Mouse (Mus musculus): ENCODE data around the gene Fgf2. TPM values are rescaled to one million over a fixed set of nuclear protein-coding genes. Genes with fewer than 3 reads are reported as not detected.

The Fgf2 gene
- polyA plus RNA-seq, 1 experiment from 2014 or later, result 1.1 TPM

GRCm38 (mm10) chr3:37354737-37355136 lies 6.6 kb downstream of the Fgf2 start:
- DNase-seq (ENCODE audit: low spot score), result no peak

DNA sequence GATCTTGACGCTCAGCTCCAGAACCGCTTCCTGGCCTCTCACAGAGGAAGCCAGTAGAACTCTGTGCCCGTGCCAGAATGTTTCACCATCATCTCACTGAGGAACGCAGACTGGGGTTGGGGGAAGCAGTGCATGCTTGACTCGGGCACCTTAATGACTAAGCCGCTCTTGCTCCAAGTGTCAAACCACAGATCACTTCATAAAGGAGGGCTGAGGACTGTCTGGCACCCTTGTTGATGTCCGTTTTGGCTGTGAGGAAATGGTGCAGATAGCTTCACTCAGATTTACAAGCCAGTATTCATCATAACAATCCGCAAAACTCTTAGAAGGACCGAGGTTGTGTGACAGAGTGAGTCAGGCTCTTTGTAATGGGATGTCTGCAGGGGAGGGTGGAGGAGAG lies 12.6 kb downstream of the Fgf2 start:
- DNase-seq (ENCODE audit: low spot score), result no peak

GRCm38 (mm10) chr3:37365144-37365543 lies 17.0 kb downstream of the Fgf2 start:
- no peak for DNase-seq (ENCODE audit: low spot score)

DNA sequence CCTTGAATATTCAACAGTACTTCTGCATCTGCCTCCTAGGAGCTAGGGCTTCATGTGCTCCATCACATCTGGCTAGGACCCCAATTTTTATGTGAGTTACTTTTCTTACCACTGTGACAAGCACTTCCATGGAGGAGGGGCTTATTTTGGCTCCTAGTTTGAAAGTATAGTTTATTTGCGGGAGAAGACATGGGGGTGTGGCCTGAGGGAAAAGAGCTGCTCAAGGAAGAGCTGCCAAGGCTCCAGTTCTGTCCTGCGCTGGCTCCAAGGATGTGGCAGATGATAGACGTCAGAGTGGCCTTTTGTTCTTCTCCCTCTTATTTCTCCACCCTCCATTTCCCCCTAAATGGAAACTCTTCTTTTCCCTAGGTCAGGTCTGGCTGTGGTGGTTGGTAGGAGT lies 17.8 kb downstream of the Fgf2 start:
- no peak for DNase-seq (ENCODE audit: low spot score)

- DNase-seq (ENCODE audit: low spot score), result no peak
These were observed 18.4 kb downstream of the Fgf2 start for GRCm38 (mm10) chr3:37366381-37367053.

DNA sequence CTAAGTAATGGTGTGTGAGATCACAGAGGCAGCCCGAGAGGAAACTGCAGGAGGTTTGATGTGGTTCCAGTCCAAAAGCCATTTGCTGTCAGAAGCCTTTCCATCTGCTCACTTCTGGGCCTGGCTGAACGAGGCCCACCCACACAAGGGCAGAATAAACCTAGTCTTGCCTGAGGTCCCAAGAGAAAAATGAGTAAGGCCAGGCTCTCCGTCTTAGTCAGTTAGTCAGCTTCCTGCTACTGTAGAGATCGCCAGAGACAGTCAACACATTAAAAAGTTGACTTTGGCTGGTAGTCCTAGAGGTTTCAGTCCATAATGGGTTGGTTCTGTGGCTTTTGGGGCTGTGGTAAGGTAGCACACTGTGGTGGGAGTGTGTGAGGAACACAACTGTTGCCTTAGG lies 22.3 kb downstream of the Fgf2 start:
- DNase-seq (ENCODE audit: low spot score), result no peak

DNA sequence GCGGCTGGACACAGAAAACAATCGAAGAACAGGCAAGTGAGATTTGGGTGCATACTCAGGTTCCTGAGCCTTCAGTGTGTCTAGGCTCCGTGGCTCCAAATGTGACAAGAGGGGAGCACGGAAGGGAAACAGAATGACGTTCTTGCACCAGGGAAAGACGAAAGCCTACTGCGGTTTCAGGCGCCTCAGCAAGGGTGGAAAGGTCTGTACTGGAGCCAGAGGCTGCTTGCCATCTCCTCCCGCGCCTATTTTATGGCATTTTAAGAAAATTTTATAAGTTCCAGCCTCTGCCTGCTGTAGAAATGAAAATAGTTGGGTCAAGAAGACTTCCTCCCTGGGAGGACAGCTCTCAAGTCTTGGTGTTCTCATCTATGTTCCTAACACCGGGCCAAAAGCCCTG lies 25.6 kb downstream of the Fgf2 start:
- DNase-seq (ENCODE audit: low spot score), result no peak

- no peak for DNase-seq (ENCODE audit: low spot score)
These were observed 29.8 kb downstream of the Fgf2 start for GRCm38 (mm10) chr3:37377926-37378325.

DNA sequence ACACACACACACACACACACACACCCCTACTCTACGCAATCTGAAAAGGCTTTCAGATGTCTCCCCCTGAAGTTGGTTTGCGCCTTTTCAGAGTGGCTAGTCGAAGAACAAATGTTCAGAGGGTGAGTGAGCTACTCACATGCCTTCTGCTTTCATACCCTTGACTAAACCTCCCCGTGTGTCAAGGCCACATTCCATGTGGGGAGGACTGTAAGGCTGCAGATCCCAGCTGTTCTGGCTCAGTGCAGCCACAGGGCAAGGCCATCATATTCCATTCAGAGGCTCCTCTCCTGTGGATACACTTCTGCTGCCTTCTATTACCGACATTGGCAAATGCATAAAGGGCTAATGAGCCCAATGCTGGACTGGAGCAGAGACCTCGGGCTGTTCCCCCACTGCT lies 30.3 kb downstream of the Fgf2 start:
- DNase-seq (ENCODE audit: low spot score), result no peak

- no peak for DNase-seq (ENCODE audit: low spot score)
These were observed 31.1 kb downstream of the Fgf2 start for GRCm38 (mm10) chr3:37379201-37379600.

- no peak for DNase-seq (ENCODE audit: low spot score)
These were observed 32.1 kb downstream of the Fgf2 start for GRCm38 (mm10) chr3:37379930-37380881.

DNA sequence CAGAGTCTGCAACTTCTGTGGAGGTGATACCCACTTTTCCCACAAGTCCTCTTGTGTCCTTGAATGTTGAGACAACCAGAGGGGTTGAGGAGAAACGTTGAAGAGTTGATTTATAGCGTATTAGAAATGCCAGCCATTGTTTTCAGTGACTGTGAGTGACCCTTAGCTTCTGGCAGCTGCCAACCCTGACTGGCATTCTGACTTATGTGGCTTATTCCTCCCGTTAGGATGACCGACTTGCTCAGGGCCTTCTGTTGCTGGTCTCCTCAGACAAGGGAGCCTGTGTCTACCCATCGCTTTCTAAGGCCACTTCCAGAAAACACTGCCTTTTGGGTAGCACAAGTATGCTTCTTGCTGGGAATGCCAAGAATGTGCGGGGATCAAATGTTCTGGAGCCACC lies 33.3 kb downstream of the Fgf2 start:
- no peak for DNase-seq (ENCODE audit: low spot score)

DNA sequence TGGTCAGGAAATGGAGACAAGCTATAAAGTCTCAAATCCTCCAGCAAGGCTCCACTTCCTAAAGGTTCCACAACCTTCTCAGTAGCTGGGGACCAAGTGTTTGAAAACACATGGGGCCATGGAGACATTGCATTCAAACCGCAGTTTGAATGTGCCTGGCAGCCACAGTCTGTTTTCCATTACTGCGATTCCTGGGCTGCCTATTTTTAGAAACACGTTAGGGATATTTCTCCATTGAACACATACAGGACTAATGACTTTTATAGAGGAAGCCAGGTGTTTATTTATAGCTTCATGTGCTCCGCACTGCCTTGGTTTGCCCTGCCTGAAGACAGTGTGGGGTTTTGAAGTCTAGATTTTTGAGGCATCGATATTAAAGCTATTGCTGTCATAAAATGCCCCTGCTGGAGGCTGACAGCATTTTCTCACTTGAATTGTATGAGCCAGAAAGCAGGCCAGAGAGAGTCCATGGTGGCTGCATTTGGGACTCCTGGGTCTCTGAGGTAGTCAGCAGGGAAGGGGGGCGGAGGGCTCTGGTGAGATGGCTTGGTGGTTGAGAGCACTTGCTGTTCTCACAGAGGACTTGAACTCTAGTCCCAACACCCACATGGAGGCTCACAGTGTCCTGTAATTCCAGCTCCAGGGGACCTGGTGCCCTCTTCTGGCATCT lies 35.1 kb downstream of the Fgf2 start:
- DNase-seq (ENCODE audit: low spot score), result no peak

DNA sequence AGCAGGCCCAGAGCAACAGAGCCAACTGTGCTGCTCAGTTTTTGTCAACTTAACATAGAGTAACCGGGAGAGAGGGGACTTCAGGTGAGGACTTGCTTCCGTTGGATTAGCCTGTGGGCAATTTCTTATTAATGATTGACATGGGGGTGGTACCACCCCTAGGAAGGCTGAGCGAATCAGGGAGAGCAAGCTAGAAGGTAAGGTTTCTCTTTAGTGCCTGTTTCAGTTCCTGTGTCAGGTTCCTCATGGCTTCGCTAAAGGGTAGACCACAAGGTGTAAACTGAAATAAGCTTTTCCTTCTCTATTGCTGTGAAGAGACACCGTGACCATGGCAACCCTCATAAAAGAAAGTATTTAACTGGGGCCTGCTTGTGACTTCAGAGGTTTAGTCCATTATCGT lies 39.2 kb downstream of the Fgf2 start:
- no peak for DNase-seq (ENCODE audit: low spot score)

- DNase-seq (ENCODE audit: low spot score), result no peak
These were observed 48.9 kb downstream of the Fgf2 start for GRCm38 (mm10) chr3:37396930-37397608.

- DNase-seq (ENCODE audit: low spot score), result no peak
These were observed 49.5 kb downstream of the Fgf2 start for GRCm38 (mm10) chr3:37397646-37398045.

- no peak for DNase-seq (ENCODE audit: low spot score)
These were observed 50.7 kb downstream of the Fgf2 start for GRCm38 (mm10) chr3:37398661-37399395.

- DNase-seq (ENCODE audit: low spot score), result no peak
These were observed 53.8 kb downstream of the Fgf2 start for GRCm38 (mm10) chr3:37401729-37402610.

DNA sequence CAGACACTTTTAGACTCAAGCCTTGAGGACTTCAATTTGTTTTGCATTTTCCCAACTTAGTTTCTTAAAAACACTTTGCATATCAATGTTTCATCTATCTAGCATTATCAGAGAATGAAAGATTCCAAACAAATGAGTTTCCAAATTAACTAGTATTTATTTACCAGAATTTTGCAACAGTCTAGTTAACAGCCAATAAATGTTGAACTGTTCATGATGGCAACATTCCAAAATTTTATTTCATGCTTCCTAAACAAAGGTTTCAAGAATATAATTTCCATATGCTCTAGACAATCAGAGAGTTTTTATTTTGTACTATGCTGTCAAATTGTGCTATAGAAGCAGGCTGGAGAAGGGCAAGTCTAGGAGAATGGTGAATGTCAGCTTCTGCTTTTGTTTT lies 59.5 kb downstream of the Fgf2 start:
- DNase-seq (ENCODE audit: low spot score), result no peak

DNA sequence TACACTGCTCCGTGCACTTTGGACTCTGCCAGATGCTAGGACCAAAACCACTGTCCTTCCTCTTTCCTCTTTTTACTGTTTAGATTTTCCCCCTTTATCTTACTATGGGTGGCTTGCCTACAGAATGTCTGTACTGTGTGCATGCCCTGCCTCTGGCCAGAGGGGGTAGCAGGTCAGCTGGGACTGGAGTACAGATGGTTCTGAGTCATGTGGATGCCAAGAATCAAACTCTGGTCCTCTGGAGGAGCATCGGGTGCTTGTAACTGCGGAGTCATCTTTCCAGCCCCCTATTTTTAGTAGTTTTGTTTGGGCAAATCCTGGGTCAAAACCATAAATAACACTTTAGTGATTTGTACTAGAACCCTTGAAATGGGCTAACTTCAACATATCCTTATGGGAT lies 65.3 kb downstream of the Fgf2 start:
- DNase-seq (ENCODE audit: low spot score), result no peak
